Mouse (Mus musculus) lung, postnatal 0 days (tissue): ENCODE measurements around the gene Prkce.

Experiments
- CTCF ChIP-seq: IDR thresholded peaks from 2 replicates; pipeline ENCODE4 v1.5.1; 2016; ENCODE audit warnings: antibody characterized with exemption, mild to moderate bottlenecking
- EP300 ChIP-seq: IDR thresholded peaks from 2 replicates; pipeline ENCODE4 v1.6.1; 2016; ENCODE audit warnings: antibody characterized with exemption, mild to moderate bottlenecking, control low read depth

DNA sequence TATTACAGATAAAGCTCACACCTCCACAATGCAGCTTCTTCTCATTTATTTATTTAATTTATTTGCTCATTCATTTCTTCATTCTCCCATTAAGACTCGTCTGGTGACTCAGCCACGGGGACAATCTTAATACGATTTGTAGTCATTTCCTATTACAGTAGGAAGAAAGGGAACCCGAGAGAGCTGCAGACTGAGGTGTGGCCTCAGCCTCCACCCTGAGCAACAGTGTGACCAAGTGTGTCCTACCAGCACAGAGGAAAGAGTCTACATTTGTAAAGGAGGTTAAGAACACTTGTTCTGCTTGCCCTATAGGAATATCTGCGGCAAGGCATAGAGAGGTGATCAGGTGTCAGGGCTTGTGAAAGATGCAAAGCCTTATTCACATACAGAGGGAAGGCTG, 155.3 kb downstream of the Prkce start:
- TF ChIP-seq CTCF (no peak), EP300 (no peak)
